Mouse (Mus musculus): ENCODE data around the gene Kbtbd3.

DNA sequence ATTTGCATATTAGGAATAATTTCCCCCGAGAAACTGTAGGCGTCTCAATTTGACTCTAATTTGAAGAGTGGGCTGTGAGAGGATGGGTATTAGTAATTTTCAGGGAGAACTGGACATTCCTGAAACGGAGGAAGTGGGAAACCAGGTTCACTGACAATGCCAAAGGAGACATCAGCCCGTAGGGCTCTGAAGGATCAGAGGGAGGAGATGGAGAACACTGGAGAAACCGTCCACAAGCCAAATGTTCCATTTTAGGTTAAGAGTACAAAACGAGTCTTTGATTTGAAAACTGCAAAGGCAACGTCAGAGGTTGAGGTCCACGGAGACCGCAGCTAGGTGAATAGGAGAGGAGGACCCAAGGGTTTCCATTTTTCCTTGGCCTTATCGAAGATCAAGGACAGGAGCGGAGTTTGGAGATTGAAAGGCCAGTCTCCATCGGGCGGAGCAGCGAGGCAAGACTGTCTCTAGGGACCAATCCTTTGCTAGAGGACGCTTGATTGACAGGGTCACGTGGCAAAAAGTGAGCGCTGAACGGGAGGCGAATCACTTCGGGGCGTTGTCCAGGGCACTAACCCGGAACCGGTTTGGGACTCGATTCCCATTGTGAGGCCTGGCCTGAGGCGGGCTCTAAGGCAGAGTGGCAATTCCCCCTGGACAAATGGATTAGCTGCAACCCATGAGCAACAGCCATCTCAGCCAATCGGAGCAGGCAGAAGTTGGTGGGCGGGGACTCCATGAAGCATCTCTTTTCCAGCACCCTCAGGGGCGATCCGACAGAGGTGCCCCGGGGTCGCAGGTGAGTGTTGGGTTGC, 66.4 kb downstream of the Kbtbd3 start, which contains the start of gene Msantd4:
- TF ChIP-seq EP300 (optimal IDR thresholded peaks at IDR 0.05) = no peak
- no peak; the same call in 1 of the 2 replicates for TF ChIP-seq CTCF (IDR thresholded peaks at IDR 0.05; ENCODE audit: low read depth)
